Mouse (Mus musculus): ENCODE results near the gene Miox.

- 0 out of 2 replicates have a peak, but pooled peaks have one; percentile 0 for TF ChIP-seq CTCF (IDR thresholded peaks at IDR 0.05; ENCODE audit: low read depth)
- no peak for TF ChIP-seq EP300 (optimal IDR thresholded peaks at IDR 0.05)
These were observed 18.9 kb upstream of the Miox start, which contains the start of gene Sbf1 for GRCm38 (mm10) chr15:89315190-89315731.
